Mouse (Mus musculus) limb, embryonic 11.5 days (tissue): ENCODE measurements around the gene Slc9a2. TPM values are rescaled to one million over a fixed set of nuclear protein-coding genes. Genes with fewer than 3 reads are reported as not detected.

Source experiments
- ATAC-seq: fragments of 200-750 bp; cut with Nextera tagmentation; 2 replicates; pipeline ENCODE4 v1.8.0; 2017; ENCODE audit warnings: low read depth; ENCODE audit not compliant: insufficient number of reproducible peaks, low FRiP score, low TSS enrichment
- DNase-seq: peaks from one replicate; pipeline ENCODE4 v3.0.0-alpha.2; 2015; ENCODE audit warnings: low spot score
- H3K27ac ChIP-seq: fragments of 300-500 bp; sonication (generic); replicated peaks from 2 replicates; pipeline ENCODE4 v1.5.1; 2014; ENCODE audit warnings: low read depth, mild to moderate bottlenecking, low read length
- H3K27me3 ChIP-seq: fragments of 300-500 bp; sonication (generic); 2 replicates; pipeline ENCODE4 v1.6.1; 2014; ENCODE audit warnings: mild to moderate bottlenecking, low read length, mixed read lengths; ENCODE audit not compliant: control insufficient read depth, insufficient read depth
- H3K36me3 ChIP-seq: fragments of 300-500 bp; sonication (generic); 2 replicates; pipeline ENCODE4 v1.6.1; 2014; ENCODE audit warnings: mild to moderate bottlenecking, low read length, moderate library complexity, mixed read lengths; ENCODE audit not compliant: control insufficient read depth, insufficient read depth
- H3K4me1 ChIP-seq: fragments of 300-500 bp; sonication (generic); 2 replicates; pipeline ENCODE4 v1.6.1; 2014; ENCODE audit warnings: low read length, mixed read lengths; ENCODE audit not compliant: control insufficient read depth, insufficient read depth
- H3K4me2 ChIP-seq: fragments of 300-500 bp; sonication (generic); 2 replicates; pipeline ENCODE4 v1.6.1; 2014; ENCODE audit warnings: low read depth, mild to moderate bottlenecking, moderate library complexity; ENCODE audit not compliant: severe bottlenecking
- H3K4me3 ChIP-seq: fragments of 300-500 bp; sonication (generic); 2 replicates; pipeline ENCODE4 v1.5.1; 2014; ENCODE audit warnings: low read depth, low read length
- H3K9ac ChIP-seq: fragments of 300-500 bp; sonication (generic); 2 replicates; pipeline ENCODE4 v1.6.1; 2014; ENCODE audit warnings: mild to moderate bottlenecking, low read length
- H3K9me3 ChIP-seq: fragments of 300-500 bp; sonication (generic); 2 replicates; pipeline ENCODE4 v1.6.1; 2016; ENCODE audit warnings: low read length; ENCODE audit not compliant: control insufficient read depth
- WGBS: fragments of 180-500 bp; shearing (Covaris S2); extraction: QIAGEN DNeasy Blood & Tissue Kit; methylation state at CpG from one replicate; pipeline ENCODE4 v1.1.7; 2014; 5-methylcytosine and 5-hydroxymethylcytosine counted together
- polyA plus RNA-seq: library from polyadenylated mRNA; unstranded; fragments of >200 nt; fragmentation: Nextera tagmentation; extraction: Ambion mirVana; gene quantifications from 2 replicates; pipeline ENCODE4 v1.2.1, GENCODE M21; 2014

Gene Slc9a2
- polyA plus RNA-seq = 0.07 TPM in 2 replicates

DNA sequence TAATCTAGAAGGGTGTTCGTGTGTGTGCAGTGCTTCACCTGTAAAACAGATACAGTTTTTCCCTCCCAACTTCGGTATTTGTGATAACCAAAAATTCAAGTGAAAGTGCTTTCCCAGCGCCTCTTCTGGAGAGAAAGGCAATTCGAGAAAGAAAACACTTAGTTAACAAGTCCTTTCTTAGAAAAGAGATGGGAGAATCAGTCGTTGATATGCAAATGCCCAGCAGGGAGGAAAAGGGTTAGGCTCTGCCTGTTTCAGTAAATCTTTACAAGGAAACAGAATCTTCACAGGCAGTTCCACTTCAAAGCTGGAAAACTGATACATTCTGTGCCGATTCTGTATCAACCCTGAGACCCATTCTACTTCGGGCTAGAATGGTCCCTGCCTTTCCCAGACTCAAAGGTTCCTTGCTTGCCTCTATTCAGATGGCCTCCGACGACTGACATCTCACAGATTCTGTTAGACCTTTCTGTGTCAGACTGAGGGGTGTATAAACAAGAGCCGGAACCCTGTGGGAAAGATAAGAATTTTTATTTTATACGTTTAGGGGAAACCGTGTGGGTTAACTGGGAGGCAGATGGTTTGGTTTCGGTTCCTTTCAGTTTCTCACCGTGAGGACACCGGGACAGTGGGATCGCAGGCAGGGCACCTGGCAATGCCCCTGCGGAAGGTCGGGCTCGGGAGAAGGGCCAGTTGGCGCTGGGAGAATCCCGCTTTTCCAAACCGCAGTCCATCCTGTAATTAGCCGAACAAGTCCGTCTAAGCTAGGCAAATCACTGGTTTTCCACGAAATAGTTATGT lies at the start of gene Slc9a2:
Gene Slc9a2 (plus strand): TSS at position 508 of the 801 bp plus-strand sequence.
- Histone ChIP-seq H3K36me3 (no peaks in the 10 kb centered on the region), H3K9me3 (no peaks in the 10 kb centered on the region), H3K27ac (no peak within 1 kb of the TSS), H3K4me1 (peaks cover 7% of the 10 kb centered on the region), H3K4me3 (peak within 1 kb of the TSS; percentile 51), H3K4me2 (peak within 1 kb of the TSS; percentile 97), H3K9ac (peak within 1 kb of the TSS; percentile 30; the same call in 1 of the 2 replicates), H3K27me3 (peaks cover 49% of the 10 kb centered on the region)
- ATAC-seq (no peak), DNase-seq (peak; percentile 57)
- WGBS = 4% methylated on average over 25 of the region's 25 CpGs

GRCm38 (mm10) chr1:40632407-40633062 lies 47.8 kb upstream of the Slc9a2 start:
- 75% methylated on average over 2 of the region's 2 CpGs for WGBS
- no peak for DNase-seq
- no peak overlapping the region for H3K27ac ChIP-seq
- H3K9ac ChIP-seq = no peak overlapping the region
- H3K4me1 ChIP-seq = no peaks in the 10 kb centered on the region
- H3K9me3 ChIP-seq = no peaks in the 10 kb centered on the region
- no peak overlapping the region for H3K4me3 ChIP-seq
- no peak overlapping the region for H3K4me2 ChIP-seq
- H3K36me3 ChIP-seq = no peaks in the 10 kb centered on the region
- no peak for ATAC-seq
- no peaks in the 10 kb centered on the region for H3K27me3 ChIP-seq

DNA sequence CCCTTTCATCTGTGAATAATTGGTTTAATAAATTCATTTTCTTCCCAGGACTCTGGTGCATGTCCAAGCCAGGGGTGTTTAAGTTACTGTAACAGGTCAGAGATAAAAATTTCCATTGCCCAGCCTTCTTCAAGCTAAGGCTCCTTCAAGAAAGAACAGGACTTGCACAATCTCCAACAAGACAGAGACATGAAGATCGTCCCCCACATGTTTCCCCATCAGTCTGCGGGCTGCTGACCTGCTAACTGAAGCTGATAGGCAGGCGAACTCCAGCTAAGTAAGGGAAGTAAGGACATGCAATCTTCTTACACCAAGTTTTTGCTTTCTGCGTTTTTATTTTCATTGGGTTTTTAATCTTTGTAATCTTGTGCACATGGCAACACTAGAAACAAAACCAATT lies 45.8 kb upstream of the Slc9a2 start:
- no peak overlapping the region for H3K4me3 ChIP-seq
- no peak overlapping the region for H3K27ac ChIP-seq
- 87% methylated on average over 4 of the region's 4 CpGs for WGBS
- no peaks in the 10 kb centered on the region for H3K27me3 ChIP-seq
- H3K4me1 ChIP-seq = no peaks in the 10 kb centered on the region
- H3K4me2 ChIP-seq = no peak overlapping the region
- no peak overlapping the region for H3K9ac ChIP-seq
- H3K36me3 ChIP-seq = no peaks in the 10 kb centered on the region
- DNase-seq (no peak), ATAC-seq (no peak)
- no peaks in the 10 kb centered on the region for H3K9me3 ChIP-seq

DNA sequence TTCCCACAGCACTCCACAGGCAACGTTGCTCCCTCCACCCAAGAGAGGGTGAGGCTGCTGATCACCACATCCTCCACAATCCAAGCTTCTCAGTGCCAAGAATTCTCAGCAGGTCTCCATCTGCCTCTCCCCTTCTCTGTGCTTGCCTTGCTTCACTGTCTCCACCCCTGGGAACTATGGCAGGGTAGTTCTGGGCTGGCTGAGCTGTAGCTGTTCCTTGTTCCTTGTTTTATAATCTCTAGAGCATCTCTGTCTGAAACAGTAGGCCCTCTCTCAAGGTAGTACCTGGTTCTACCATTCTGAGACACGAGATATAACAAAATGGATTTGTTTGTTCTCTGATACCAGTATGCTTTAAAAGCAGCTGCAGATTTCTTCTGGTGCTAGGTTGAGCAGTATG lies 32.1 kb upstream of the Slc9a2 start:
- no peak for ATAC-seq
- WGBS = 69% methylated on average over 2 of the region's 2 CpGs

DNA sequence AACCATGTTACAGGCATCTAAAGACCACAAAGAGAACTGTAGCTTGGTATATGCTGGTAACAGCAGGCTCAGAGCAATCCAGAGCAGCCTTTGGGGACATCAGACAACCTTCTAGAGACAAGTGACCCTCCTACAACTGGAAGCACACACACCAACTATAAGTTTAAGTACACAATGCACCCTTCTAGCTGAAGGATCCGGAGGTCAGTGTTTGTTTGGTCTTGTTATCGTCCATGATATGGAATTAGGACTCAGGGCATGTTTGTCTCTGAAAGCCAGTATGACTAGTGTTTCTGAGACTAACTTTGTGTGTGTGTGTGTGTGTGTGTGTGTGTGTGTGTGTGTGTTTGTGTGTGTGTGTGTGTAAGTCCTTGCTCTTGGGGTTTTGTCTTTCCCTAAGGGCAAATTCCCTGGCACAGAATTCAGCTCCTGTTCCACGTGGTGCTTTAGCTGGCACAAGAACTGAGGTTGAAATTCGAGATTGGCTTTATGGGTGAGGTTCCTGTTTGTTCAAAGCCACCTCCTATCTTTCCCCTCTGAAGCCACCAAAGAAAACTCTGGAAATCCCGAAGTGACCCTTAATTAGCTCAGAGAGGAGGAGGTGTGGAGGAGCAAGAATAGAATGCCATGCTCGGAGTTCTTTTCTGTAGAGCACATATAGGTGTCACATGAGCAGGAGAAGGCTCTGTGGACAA lies 29.4 kb upstream of the Slc9a2 start:
- Histone ChIP-seq H3K27me3 (no peaks in the 10 kb centered on the region), H3K4me2 (no peak overlapping the region), H3K9ac (no peak overlapping the region), H3K27ac (no peak overlapping the region), H3K9me3 (no peaks in the 10 kb centered on the region), H3K4me1 (no peaks in the 10 kb centered on the region), H3K36me3 (no peaks in the 10 kb centered on the region), H3K4me3 (no peak overlapping the region)
- DNase-seq (no peak), ATAC-seq (no peak)
- WGBS = 62% methylated on average over 6 of the region's 6 CpGs

More for the DNA sequence above, 32.1 kb upstream of the Slc9a2 start:
- Histone ChIP-seq H3K9me3 (no peaks in the 10 kb centered on the region), H3K4me3 (no peak overlapping the region), H3K4me1 (no peaks in the 10 kb centered on the region), H3K36me3 (no peaks in the 10 kb centered on the region), H3K4me2 (no peak overlapping the region), H3K27ac (no peak overlapping the region), H3K27me3 (no peaks in the 10 kb centered on the region), H3K9ac (no peak overlapping the region)
- no peak for DNase-seq

- H3K36me3 ChIP-seq = no peaks in the 10 kb centered on the region
- H3K27ac ChIP-seq = no peak overlapping the region
- H3K4me1 ChIP-seq = peaks cover 2% of the 10 kb centered on the region; the same call in 1 of the 2 replicates
- 77% methylated on average over 4 of the region's 4 CpGs for WGBS
- no peak for DNase-seq
- H3K4me3 ChIP-seq = no peak overlapping the region
- H3K9me3 ChIP-seq = no peaks in the 10 kb centered on the region
- no peaks in the 10 kb centered on the region for H3K27me3 ChIP-seq
- H3K9ac ChIP-seq = no peak overlapping the region
- no peak overlapping the region for H3K4me2 ChIP-seq
- no peak for ATAC-seq
Observed at GRCm38 (mm10) chr1:40657035-40657434, 23.3 kb upstream of the Slc9a2 start.

GRCm38 (mm10) chr1:40657978-40658496 lies 22.3 kb upstream of the Slc9a2 start:
- DNase-seq = peak; percentile 82
- Histone ChIP-seq H3K9ac (no peak overlapping the region), H3K27me3 (no peaks in the 10 kb centered on the region), H3K4me1 (peaks cover 2% of the 10 kb centered on the region; the same call in 1 of the 2 replicates), H3K36me3 (no peaks in the 10 kb centered on the region), H3K4me3 (no peak overlapping the region), H3K27ac (no peak overlapping the region), H3K9me3 (no peaks in the 10 kb centered on the region), H3K4me2 (no peak overlapping the region)
- WGBS = 38% methylated on average over 8 of the region's 8 CpGs
- no peak for ATAC-seq

- Histone ChIP-seq H3K4me3 (no peak overlapping the region), H3K36me3 (no peaks in the 10 kb centered on the region), H3K4me2 (no peak overlapping the region), H3K27ac (no peak overlapping the region), H3K9me3 (no peaks in the 10 kb centered on the region), H3K27me3 (no peaks in the 10 kb centered on the region), H3K9ac (no peak overlapping the region), H3K4me1 (peaks cover 2% of the 10 kb centered on the region; the same call in 1 of the 2 replicates)
- ATAC-seq (no peak), DNase-seq (no peak)
- WGBS = 53% methylated on average over 12 of the region's 12 CpGs
Observed at GRCm38 (mm10) chr1:40659017-40659416, 21.4 kb upstream of the Slc9a2 start.
